Mouse (Mus musculus) neural tube, embryonic 11.5 days (tissue): ENCODE measurements around the gene Sphk1. TPM values are rescaled to one million over a fixed set of nuclear protein-coding genes. Genes with fewer than 3 reads are reported as not detected.

ENCODE experiments used
- ATAC-seq: fragments of 200-750 bp; cut with Nextera tagmentation; 2 replicates; pipeline ENCODE4 v1.8.0; 2017; ENCODE audit warnings: moderate number of reproducible peaks, mild to moderate bottlenecking, moderate TSS enrichment, moderate library complexity; ENCODE audit not compliant: insufficient read depth, low FRiP score, low TSS enrichment
- DNase-seq: peaks from one replicate; pipeline ENCODE4 v3.0.0-alpha.2; 2015; ENCODE audit warnings: low spot score
- H3K27ac ChIP-seq: fragments of 300-500 bp; sonication (generic); 2 replicates; pipeline ENCODE4 v1.5.1; 2014; ENCODE audit warnings: low read depth, mild to moderate bottlenecking, low read length
- H3K27me3 ChIP-seq: fragments of 300-500 bp; sonication (generic); 2 replicates; pipeline ENCODE4 v1.6.1; 2014; ENCODE audit warnings: mild to moderate bottlenecking, low read length, mixed read lengths; ENCODE audit not compliant: control insufficient read depth, insufficient read depth
- H3K36me3 ChIP-seq: fragments of 300-500 bp; sonication (generic); 2 replicates; pipeline ENCODE4 v1.6.1; 2014; ENCODE audit warnings: mild to moderate bottlenecking, low read length, moderate library complexity, mixed read lengths; ENCODE audit not compliant: control insufficient read depth, insufficient read depth
- H3K4me1 ChIP-seq: fragments of 300-500 bp; sonication (generic); 2 replicates; pipeline ENCODE4 v1.6.1; 2014; ENCODE audit warnings: low read length, mixed read lengths; ENCODE audit not compliant: control insufficient read depth, insufficient read depth
- H3K4me2 ChIP-seq: fragments of 300-500 bp; sonication (generic); 2 replicates; pipeline ENCODE4 v1.6.1; 2014; ENCODE audit warnings: low read depth, mild to moderate bottlenecking, moderate library complexity
- H3K4me3 ChIP-seq: fragments of 300-500 bp; sonication (generic); 2 replicates; pipeline ENCODE4 v1.5.1; 2014; ENCODE audit warnings: low read depth, low read length
- H3K9ac ChIP-seq: fragments of 300-500 bp; sonication (generic); 2 replicates; pipeline ENCODE4 v1.6.1; 2014; ENCODE audit warnings: mild to moderate bottlenecking, low read length
- H3K9me3 ChIP-seq: fragments of 300-500 bp; sonication (generic); 2 replicates; pipeline ENCODE4 v1.6.1; 2016; ENCODE audit warnings: low read length; ENCODE audit not compliant: control insufficient read depth
- WGBS: fragments of 180-500 bp; shearing (Covaris S2); extraction: QIAGEN DNeasy Blood & Tissue Kit; methylation state at CpG from one replicate; pipeline ENCODE4 v1.1.7; 2014; 5-methylcytosine and 5-hydroxymethylcytosine counted together
- polyA plus RNA-seq: library from polyadenylated mRNA; unstranded; fragments of >200 nt; fragmentation: Nextera tagmentation; extraction: Ambion mirVana; gene quantifications from 2 replicates; pipeline ENCODE4 v1.2.1, GENCODE M21; 2014

The Sphk1 gene
- polyA plus RNA-seq, 1 experiment from 2014 or later: 9.9 TPM

GRCm38 (mm10) chr11:116554171-116554878 lies 23.6 kb downstream of the Sphk1 start:
- Histone ChIP-seq H3K4me3 (no peak overlapping the region), H3K4me2 (no peak overlapping the region), H3K9me3 (no peaks in the 10 kb centered on the region), H3K9ac (no peak overlapping the region), H3K4me1 (peaks cover 7% of the 10 kb centered on the region), H3K27me3 (no peaks in the 10 kb centered on the region), H3K27ac (no peak overlapping the region), H3K36me3 (no peaks in the 10 kb centered on the region)
- no peak for ATAC-seq
- WGBS: 56% methylated on average over 12 of the region's 12 CpGs
- peak; percentile 63 for DNase-seq

- WGBS: 74% methylated on average over 1 of the region's 1 CpGs
Observed at GRCm38 (mm10) chr11:116555572-116555971, 24.8 kb downstream of the Sphk1 start.

GRCm38 (mm10) chr11:116556308-116556707 lies 25.6 kb downstream of the Sphk1 start:
- Histone ChIP-seq H3K4me2 (no peak overlapping the region), H3K9me3 (no peaks in the 10 kb centered on the region), H3K4me1 (peaks cover 7% of the 10 kb centered on the region), H3K27me3 (no peaks in the 10 kb centered on the region), H3K36me3 (no peaks in the 10 kb centered on the region), H3K27ac (no peak overlapping the region), H3K4me3 (no peak overlapping the region), H3K9ac (no peak overlapping the region)
- ATAC-seq (no peak), DNase-seq (no peak)
- 63% methylated on average over 6 of the region's 6 CpGs for WGBS

More at GRCm38 (mm10) chr11:116555572-116555971, 24.8 kb downstream of the Sphk1 start:
- H3K27ac ChIP-seq: no peak overlapping the region
- H3K4me1 ChIP-seq: peaks cover 7% of the 10 kb centered on the region
- no peaks in the 10 kb centered on the region for H3K36me3 ChIP-seq
- H3K27me3 ChIP-seq: no peaks in the 10 kb centered on the region
- DNase-seq (no peak), ATAC-seq (no peak)
- no peak overlapping the region for H3K4me2 ChIP-seq
- H3K9ac ChIP-seq: no peak overlapping the region
- no peaks in the 10 kb centered on the region for H3K9me3 ChIP-seq
- H3K4me3 ChIP-seq: no peak overlapping the region

- Histone ChIP-seq H3K9me3 (no peaks in the 10 kb centered on the region), H3K9ac (no peak overlapping the region), H3K4me3 (no peak overlapping the region), H3K4me1 (peaks cover 4% of the 10 kb centered on the region), H3K36me3 (no peaks in the 10 kb centered on the region), H3K4me2 (no peak overlapping the region), H3K27me3 (no peaks in the 10 kb centered on the region), H3K27ac (no peak overlapping the region)
- no peak for ATAC-seq
- DNase-seq: no peak
- 58% methylated on average over 7 of the region's 7 CpGs for WGBS
Observed at GRCm38 (mm10) chr11:116565283-116566041, 34.7 kb downstream of the Sphk1 start.

GRCm38 (mm10) chr11:116567531-116567930 lies 36.8 kb downstream of the Sphk1 start:
- Histone ChIP-seq H3K9me3 (no peaks in the 10 kb centered on the region), H3K27ac (no peak overlapping the region), H3K4me1 (peaks cover 12% of the 10 kb centered on the region), H3K4me3 (no peak overlapping the region), H3K9ac (no peak overlapping the region), H3K36me3 (no peaks in the 10 kb centered on the region), H3K27me3 (no peaks in the 10 kb centered on the region), H3K4me2 (no peak overlapping the region)
- DNase-seq (no peak), ATAC-seq (no peak)
- WGBS: 76% methylated on average over 8 of the region's 8 CpGs

GRCm38 (mm10) chr11:116570821-116571220 lies 40.1 kb downstream of the Sphk1 start:
- H3K36me3 ChIP-seq: no peaks in the 10 kb centered on the region
- DNase-seq (no peak), ATAC-seq (no peak)
- no peaks in the 10 kb centered on the region for H3K27me3 ChIP-seq
- no peak overlapping the region for H3K27ac ChIP-seq
- H3K4me2 ChIP-seq: no peak overlapping the region
- H3K4me3 ChIP-seq: no peak overlapping the region
- no peaks in the 10 kb centered on the region for H3K9me3 ChIP-seq
- WGBS: 89% methylated on average over 7 of the region's 7 CpGs
- H3K9ac ChIP-seq: no peak overlapping the region
- peaks cover 34% of the 10 kb centered on the region for H3K4me1 ChIP-seq

GRCm38 (mm10) chr11:116571767-116572679 lies 41.3 kb downstream of the Sphk1 start:
- Histone ChIP-seq H3K9me3 (no peaks in the 10 kb centered on the region), H3K4me1 (peaks cover 37% of the 10 kb centered on the region)
- 83% methylated on average over 19 of the region's 19 CpGs for WGBS

GRCm38 (mm10) chr11:116572756-116573543 lies 42.2 kb downstream of the Sphk1 start:
- H3K4me3 ChIP-seq: no peak overlapping the region
- peak overlapping the region; percentile 3; the same call in 1 of the 2 replicates for H3K4me2 ChIP-seq
- no peaks in the 10 kb centered on the region for H3K27me3 ChIP-seq
- WGBS: 56% methylated on average over 12 of the region's 12 CpGs
- no peaks in the 10 kb centered on the region for H3K36me3 ChIP-seq
- H3K4me1 ChIP-seq: peaks cover 37% of the 10 kb centered on the region
- H3K27ac ChIP-seq: 0 out of 2 replicates have a peak overlapping the region, but pooled peaks have one; percentile 14
- H3K9me3 ChIP-seq: no peaks in the 10 kb centered on the region
- DNase-seq (no peak), ATAC-seq (no peak)
- no peak overlapping the region for H3K9ac ChIP-seq

More at GRCm38 (mm10) chr11:116571767-116572679, 41.3 kb downstream of the Sphk1 start:
- Histone ChIP-seq H3K4me3 (no peak overlapping the region), H3K36me3 (no peaks in the 10 kb centered on the region), H3K27ac (no peak overlapping the region), H3K27me3 (no peaks in the 10 kb centered on the region), H3K9ac (no peak overlapping the region), H3K4me2 (no peak overlapping the region)
- no peak for ATAC-seq
- DNase-seq: no peak
